Mouse (Mus musculus) urinary bladder, postnatal 4 days (tissue): Measurements from ENCODE around the gene Nipa2.
"Not testable (repeated sequence)": the region's sequence is repeated elsewhere in the genome, so short reads cannot be mapped to it uniquely, and the experiment has no call there.

ENCODE experiments used
- DNase-seq, 2 experiments: peaks; one replicate each; pipeline ENCODE4 v3.0.0; 2021 to 2022; ENCODE audit warnings: low spot score in 2 of 2

Nipa2 gene

GRCm38 (mm10) chr7:55938341-55938740 lies 23.9 kb downstream of the Nipa2 start:
- DNase-seq, result no peak

DNA sequence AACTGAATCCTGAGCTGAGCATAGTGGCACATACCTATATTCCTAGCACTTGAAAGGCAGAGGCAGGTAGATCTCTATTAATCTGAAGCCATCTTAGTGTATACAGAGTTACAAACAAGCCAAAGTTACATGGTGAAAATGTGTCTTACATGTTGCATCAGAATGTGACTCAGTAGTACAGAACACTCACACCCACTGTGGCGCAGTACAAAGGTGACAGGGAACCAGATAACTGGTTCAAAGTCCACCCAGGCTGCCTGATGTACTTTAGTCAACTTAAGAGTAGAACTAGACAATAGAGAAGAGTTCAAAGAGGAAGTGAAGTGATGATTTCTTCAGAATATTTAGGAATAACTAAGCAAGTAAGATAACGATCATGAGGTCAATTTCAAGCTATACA lies 27.3 kb downstream of the Nipa2 start:
- DNase-seq, result no peak

DNA sequence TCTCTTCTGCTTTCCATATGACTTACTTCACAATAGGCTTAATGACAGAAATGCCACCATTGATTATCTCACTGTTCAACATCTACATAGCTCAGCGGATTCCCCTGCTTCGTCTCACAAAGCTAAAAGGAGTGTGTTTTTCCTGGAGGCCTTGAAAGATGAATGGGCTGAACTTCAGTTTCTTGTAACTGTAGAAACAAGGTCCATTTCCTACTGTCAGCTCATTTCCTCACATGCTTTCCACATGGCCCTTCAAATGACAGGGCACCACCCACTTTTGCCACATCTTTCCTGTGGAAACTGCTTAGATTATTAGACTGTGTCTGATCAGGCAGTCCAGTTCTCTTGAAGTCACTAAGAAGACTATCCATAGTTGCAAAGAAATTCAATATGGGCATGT lies 33.6 kb downstream of the Nipa2 start:
- no peak for DNase-seq

DNA sequence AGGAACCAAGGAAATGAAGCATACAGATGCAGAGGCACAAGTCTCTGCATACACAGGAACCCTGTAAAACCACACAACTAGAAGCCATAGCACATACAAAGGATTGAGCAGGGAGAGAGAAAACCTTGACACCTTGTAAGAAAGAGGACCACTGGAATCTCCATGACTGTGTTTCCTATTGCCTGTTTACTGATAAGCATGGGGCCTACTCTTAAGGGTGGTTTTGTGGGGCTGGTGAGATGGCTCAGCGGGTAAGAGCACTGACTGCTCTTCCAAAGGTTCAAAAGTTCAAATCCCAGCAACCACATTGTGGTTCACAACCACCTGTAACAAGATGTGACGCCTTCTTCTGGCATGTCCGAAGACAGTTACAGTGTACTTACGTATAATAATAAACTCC lies 35.0 kb downstream of the Nipa2 start:
- DNase-seq, result no peak

DNA sequence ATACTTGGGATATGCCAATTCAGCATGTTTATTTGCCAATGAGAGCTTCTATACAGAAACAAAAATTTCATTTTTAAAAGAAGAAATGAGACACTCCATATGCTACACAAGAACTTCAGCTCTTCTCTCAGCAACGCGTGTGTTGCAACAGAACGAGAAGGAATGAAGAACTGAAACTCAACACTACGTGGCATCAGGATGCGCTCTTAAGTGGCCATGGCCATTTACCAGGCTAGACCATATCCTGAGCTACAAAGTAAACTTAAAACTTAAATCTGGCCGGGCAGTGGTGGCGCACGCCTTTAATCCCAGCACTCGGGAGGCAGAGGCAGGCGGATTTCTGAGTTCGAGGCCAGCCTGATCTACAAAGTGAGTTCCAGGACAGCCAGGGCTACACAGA lies 43.9 kb downstream of the Nipa2 start:
- DNase-seq, result not testable (repeated sequence)

DNA sequence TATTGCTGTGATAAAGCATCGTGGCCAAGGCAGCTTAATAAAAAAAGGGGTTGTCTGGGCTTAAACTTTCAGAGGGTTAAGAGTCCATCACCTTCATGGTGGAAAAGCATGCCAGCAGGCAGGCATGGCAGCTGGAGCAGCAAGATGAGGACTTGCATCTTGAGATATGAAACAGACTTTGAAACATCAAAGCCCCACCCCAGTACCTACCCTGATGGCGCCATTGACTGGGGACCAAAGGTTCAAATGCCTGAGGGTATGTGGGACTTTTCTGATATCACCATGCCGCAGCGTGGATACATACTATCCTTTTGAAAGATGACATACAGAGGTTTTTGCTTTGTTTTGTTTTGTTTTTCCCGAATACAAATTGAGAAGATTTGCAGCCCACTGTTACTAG lies 50.2 kb downstream of the Nipa2 start:
- DNase-seq, result no peak

GRCm38 (mm10) chr7:55911371-55911770 lies 50.9 kb downstream of the Nipa2 start:
- no peak for DNase-seq

- DNase-seq, result no peak
Observed at GRCm38 (mm10) chr7:55910356-55910755, 51.9 kb downstream of the Nipa2 start.

DNA sequence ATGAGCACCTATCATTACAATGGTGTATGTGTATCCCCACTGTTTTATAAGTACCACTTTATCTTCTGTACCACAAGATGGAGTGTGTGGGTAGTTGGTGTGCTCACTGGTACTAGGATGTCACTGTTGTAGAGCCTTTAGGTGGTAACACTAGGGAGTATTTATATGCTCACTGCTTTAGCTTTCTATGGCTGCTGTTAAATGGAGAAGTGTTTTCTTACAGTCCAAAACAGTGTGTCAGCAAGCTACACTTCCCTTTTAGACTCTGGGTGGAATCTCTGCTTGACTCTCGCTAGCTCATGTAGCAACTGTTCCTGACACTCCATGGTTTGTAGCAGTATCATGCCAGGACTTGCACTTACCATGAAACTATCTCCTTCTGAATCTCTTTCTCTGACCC lies 52.8 kb downstream of the Nipa2 start:
- no peak for DNase-seq

DNA sequence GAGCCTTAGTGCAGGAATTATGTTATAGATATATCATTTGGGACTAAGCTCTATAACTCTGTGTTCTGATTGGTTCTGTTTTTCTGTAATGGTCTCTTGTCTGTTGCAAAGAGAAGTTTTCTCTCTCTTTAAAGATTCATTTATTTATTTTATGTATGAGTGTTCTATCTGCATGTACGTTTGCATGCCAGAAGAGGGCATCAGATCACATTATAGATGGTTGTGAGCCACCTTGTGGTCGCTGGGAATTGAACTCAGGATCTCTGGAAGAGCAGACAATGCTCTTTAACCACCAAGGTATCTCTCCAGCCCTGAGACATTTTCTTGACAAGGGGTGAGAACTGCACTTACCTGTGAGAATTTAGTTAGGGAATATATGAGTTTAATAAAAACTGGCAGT lies 56.8 kb downstream of the Nipa2 start:
- DNase-seq, result no peak

GRCm38 (mm10) chr7:55903766-55904165 lies 58.5 kb downstream of the Nipa2 start:
- no peak for DNase-seq

DNA sequence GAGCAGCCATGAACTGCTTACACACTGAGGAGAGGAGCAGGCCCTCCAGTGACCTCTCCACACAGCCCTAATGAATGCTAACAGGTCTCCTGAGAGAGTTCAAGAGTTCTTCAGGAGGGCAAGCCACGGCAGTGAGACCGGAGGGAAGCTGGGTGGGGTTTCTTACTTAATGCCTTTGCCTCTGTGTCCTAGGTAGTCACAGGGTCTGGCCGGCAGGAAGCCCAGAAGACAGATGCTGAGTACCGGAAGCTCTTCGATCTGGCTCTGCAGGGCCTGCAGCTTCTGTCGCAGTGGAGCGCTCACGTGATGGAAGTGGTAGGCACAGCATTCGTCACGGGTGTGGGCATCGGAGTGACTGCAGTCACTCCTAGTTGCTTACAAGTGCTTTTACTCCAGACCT lies 70.5 kb downstream of the Nipa2 start:
- DNase-seq, result no peak

DNA sequence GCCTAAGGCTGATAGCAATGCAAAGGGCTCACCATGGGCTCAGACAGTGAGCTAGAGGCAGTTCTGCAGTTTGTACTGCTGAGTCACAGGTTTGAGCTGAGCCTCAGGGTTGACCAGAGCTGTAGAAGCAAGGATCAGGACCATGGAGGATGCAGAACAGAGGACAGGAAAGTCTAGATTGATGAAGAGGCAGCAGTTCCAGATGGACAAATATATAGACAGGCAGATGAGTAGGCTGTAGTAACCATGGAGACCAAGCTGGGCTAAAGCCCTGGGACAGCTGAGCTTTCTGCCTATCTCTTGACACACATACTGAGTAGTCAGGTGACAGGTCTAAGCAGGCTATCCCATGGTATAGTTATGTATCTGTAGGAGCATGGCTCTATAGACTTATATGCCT lies 71.5 kb downstream of the Nipa2 start:
- DNase-seq, result no peak

- no peak for DNase-seq
Observed at GRCm38 (mm10) chr7:55889996-55890395, 72.3 kb downstream of the Nipa2 start.

GRCm38 (mm10) chr7:55888603-55889002 lies 73.7 kb downstream of the Nipa2 start:
- DNase-seq, result no peak
